Mouse (Mus musculus): Measurements from ENCODE around the gene Tmem86a.

GRCm38 (mm10) chr7:47053287-47053686 is 2.9 kb downstream of the Tmem86a start:
- TF ChIP-seq ZC3H11A (IDR thresholded peaks at IDR 0.05; ENCODE audit: borderline replicate concordance, low read depth, low read length) (no peak), ZNF384 (IDR thresholded peaks at IDR 0.05; ENCODE audit: low read depth, low read length) (no peak)
